In the genomic region with DNA sequence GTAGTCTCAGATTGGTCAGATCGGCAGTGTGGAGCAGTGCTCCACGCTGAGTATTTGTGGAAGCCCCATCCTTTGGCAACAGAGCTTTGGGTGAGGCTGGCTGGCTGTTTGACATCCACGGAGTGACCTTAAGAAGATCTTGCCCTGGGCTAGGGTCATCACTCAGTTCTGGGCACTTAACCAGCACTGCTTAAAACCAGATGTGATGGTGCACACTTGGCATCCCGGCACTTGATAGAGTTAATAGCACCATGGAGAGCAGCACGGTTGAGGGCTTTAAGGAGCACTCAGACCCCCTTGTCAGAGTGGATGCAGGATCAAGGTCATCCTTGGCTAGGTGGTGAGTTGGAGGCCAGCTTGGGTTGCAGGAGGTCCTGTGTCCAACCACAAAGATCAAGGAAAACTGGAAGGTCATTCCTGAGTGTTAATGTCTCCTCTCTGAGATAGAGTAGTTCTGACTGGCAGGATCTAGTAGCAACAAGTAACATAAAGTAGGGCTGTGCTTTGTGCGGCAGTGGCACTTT, we compare ENCODE assay signal across 13 mouse cellular contexts.
"Had no signal": no experiment of that assay in that cellular context is flagged by ENCODE, and none has a peak within 500 bp of the region (broad histone marks: within the 10 kb centered on the region; RNA-seq: fewer than 3 reads in every experiment).

No protein-coding gene starts in this region.

- H3K36me3 ChIP-seq: limb, embryonic 10.5 days; liver, embryonic 15.5 days; midbrain, embryonic 15.5 days; neural tube, embryonic 13.5 days had no signal

- H3K27me3 ChIP-seq: liver, embryonic 15.5 days; megakaryocyte, embryonic 14.5 days; midbrain, embryonic 15.5 days; neural tube, embryonic 13.5 days had no signal

- H3K4me2 ChIP-seq: liver, embryonic 11.5 days; liver, embryonic 15.5 days; midbrain, embryonic 11.5 days; midbrain, embryonic 15.5 days; neural tube, embryonic 13.5 days had no signal

- DNase-seq: lung, adult 2 months; retina, postnatal 1 day; spleen, adult 18-20 months; thymus, adult 2 months; thymus, postnatal 25 days had no signal

- H3K4me3 ChIP-seq: left cerebral cortex, adult 2 months; limb, embryonic 10.5 days; liver, embryonic 15.5 days; megakaryocyte, embryonic 14.5 days; midbrain, embryonic 15.5 days; neural tube, embryonic 13.5 days had no signal
